Mouse (Mus musculus): Measurements from ENCODE around the gene Angel2. TPM values are rescaled to one million over a fixed set of nuclear protein-coding genes. Genes with fewer than 3 reads are reported as not detected.
"Not testable (repeated sequence)": the region's sequence is repeated elsewhere in the genome, so short reads cannot be mapped to it uniquely, and the experiment has no call there.

Gene Angel2
- polyA plus RNA-seq (2014; fragmentation: Nextera tagmentation; extraction: Ambion mirVana) = 47.9 and 53.3 TPM in 2 replicates

DNA sequence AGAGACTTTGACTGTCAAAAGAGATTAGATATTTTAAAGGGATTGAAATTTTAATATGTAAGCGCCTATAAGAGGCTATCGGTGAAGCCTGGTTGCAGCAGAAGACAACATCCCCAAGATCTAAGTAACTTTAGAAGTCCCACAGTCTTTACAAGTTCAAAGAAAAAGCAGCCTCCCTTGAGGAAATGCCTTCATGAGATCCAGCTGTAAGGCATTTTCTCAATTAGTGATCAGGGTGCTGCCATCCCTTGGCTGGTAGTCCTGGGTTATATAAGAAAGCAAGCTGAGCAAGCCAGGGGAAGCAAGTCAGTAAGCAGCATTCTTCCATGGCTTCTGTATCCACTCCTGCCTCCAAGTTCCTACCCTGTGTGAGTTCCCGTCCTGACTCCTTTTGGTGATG, at the start of gene Angel2:
Gene Angel2 (plus strand): TSS at position 301 of the 400 bp plus-strand sequence.
- not testable (repeated sequence) for H3K36me3 ChIP-seq (ENCODE audit: control insufficient read depth, insufficient read depth, low read length); H3K27me3 ChIP-seq (ENCODE audit: control insufficient read depth, insufficient read depth, low read length); H3K9me3 ChIP-seq (ENCODE audit: control insufficient read depth, low read length); H3K4me2 ChIP-seq (ENCODE audit: low read depth, low read length); H3K4me3 ChIP-seq (ENCODE audit: low read depth, low read length); ATAC-seq (ENCODE audit: low read depth); H3K9ac ChIP-seq (replicated peaks; ENCODE audit: low read depth, low read length); H3K27ac ChIP-seq (ENCODE audit: low read depth, low read length)
- H3K4me1 ChIP-seq (ENCODE audit: control insufficient read depth, insufficient read depth, low read length) = peaks cover 12% of the 10 kb centered on the region
- 90% methylated on average over 3 of the region's 3 CpGs for WGBS

GRCm38 (mm10) chr1:190875751-190876150, 49.2 kb upstream of the Angel2 start:
- H3K9ac ChIP-seq (replicated peaks; ENCODE audit: low read depth, low read length) = no peak overlapping the region
- ATAC-seq (ENCODE audit: low read depth) = no peak
- WGBS = 98% methylated on average over 6 of the region's 6 CpGs
- no peaks in the 10 kb centered on the region for H3K9me3 ChIP-seq (ENCODE audit: control insufficient read depth, low read length)
- H3K4me2 ChIP-seq (ENCODE audit: low read depth, low read length) = no peak overlapping the region
- H3K36me3 ChIP-seq (ENCODE audit: control insufficient read depth, insufficient read depth, low read length) = peaks cover 11% of the 10 kb centered on the region; the same call in 1 of the 2 replicates
- H3K4me3 ChIP-seq (ENCODE audit: low read depth, low read length) = no peak overlapping the region
- no peaks in the 10 kb centered on the region for H3K4me1 ChIP-seq (ENCODE audit: control insufficient read depth, insufficient read depth, low read length)
- no peaks in the 10 kb centered on the region for H3K27me3 ChIP-seq (ENCODE audit: control insufficient read depth, insufficient read depth, low read length)
- H3K27ac ChIP-seq (ENCODE audit: low read depth, low read length) = no peak overlapping the region

- no peak for ATAC-seq (ENCODE audit: low read depth)
- peaks cover 9% of the 10 kb centered on the region; the same call in 1 of the 2 replicates for H3K36me3 ChIP-seq (ENCODE audit: control insufficient read depth, insufficient read depth, low read length)
- H3K9ac ChIP-seq (replicated peaks; ENCODE audit: low read depth, low read length) = no peak overlapping the region
- H3K4me1 ChIP-seq (ENCODE audit: control insufficient read depth, insufficient read depth, low read length) = no peaks in the 10 kb centered on the region
- H3K9me3 ChIP-seq (ENCODE audit: control insufficient read depth, low read length) = no peaks in the 10 kb centered on the region
- H3K4me2 ChIP-seq (ENCODE audit: low read depth, low read length) = no peak overlapping the region
- H3K27ac ChIP-seq (ENCODE audit: low read depth, low read length) = no peak overlapping the region
- 90% methylated on average over 6 of the region's 6 CpGs for WGBS
- no peak overlapping the region for H3K4me3 ChIP-seq (ENCODE audit: low read depth, low read length)
- no peaks in the 10 kb centered on the region for H3K27me3 ChIP-seq (ENCODE audit: control insufficient read depth, insufficient read depth, low read length)
These were observed 44.3 kb upstream of the Angel2 start for GRCm38 (mm10) chr1:190880638-190881037.

DNA sequence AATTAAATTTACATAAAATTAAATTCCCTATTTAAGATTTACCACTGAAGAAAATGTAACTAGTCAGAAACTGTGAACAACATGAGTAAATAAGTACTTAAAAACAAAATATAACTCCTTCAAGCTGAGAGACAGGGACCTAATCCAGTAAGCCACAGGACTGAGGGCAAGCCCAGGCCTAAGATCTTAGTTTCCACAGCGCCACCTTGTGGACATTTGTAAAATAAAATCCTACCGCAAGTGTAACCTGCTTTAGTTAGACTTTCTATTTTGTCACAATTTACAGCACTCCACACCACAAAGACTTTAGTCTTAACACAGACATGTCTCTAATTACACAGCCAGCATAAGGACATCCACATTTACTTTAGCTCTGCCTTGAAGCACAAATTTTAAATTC, 43.5 kb upstream of the Angel2 start:
- no peak overlapping the region for H3K4me2 ChIP-seq (ENCODE audit: low read depth, low read length)
- no peak overlapping the region for H3K27ac ChIP-seq (ENCODE audit: low read depth, low read length)
- H3K9ac ChIP-seq (replicated peaks; ENCODE audit: low read depth, low read length) = no peak overlapping the region
- no peak overlapping the region for H3K4me3 ChIP-seq (ENCODE audit: low read depth, low read length)
- no peak for ATAC-seq (ENCODE audit: low read depth)
- H3K27me3 ChIP-seq (ENCODE audit: control insufficient read depth, insufficient read depth, low read length) = no peaks in the 10 kb centered on the region
- H3K4me1 ChIP-seq (ENCODE audit: control insufficient read depth, insufficient read depth, low read length) = no peaks in the 10 kb centered on the region
- 3% methylated on average over 2 of the region's 2 CpGs for WGBS
- H3K9me3 ChIP-seq (ENCODE audit: control insufficient read depth, low read length) = no peaks in the 10 kb centered on the region
- H3K36me3 ChIP-seq (ENCODE audit: control insufficient read depth, insufficient read depth, low read length) = peaks cover 4% of the 10 kb centered on the region; the same call in 1 of the 2 replicates

DNA sequence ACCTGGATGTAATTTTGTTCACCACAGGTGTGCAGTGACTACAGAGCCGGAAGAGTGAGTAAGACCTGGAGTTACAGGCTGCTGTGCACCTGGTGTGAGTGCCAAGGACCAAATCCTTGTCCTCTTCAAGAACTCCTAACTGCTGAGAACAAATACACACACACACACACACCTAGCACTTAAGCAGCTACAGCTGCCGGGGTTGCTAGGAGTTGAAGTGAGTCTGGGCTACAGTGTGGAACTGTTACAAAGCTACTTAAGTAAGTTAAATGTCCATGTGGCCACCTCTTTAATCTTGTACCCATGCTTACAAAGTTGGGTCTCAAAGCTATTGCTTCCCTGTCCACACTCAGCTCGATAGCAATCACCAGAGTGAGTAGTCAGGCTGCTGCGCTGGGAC, 38.9 kb upstream of the Angel2 start:
- H3K4me2 ChIP-seq (ENCODE audit: low read depth, low read length) = no peak overlapping the region
- 85% methylated on average over 4 of the region's 4 CpGs for WGBS
- H3K27ac ChIP-seq (ENCODE audit: low read depth, low read length) = no peak overlapping the region
- H3K9ac ChIP-seq (replicated peaks; ENCODE audit: low read depth, low read length) = no peak overlapping the region
- H3K36me3 ChIP-seq (ENCODE audit: control insufficient read depth, insufficient read depth, low read length) = peaks cover 11% of the 10 kb centered on the region; the same call in 1 of the 2 replicates
- no peaks in the 10 kb centered on the region for H3K9me3 ChIP-seq (ENCODE audit: control insufficient read depth, low read length)
- ATAC-seq (ENCODE audit: low read depth) = no peak
- no peaks in the 10 kb centered on the region for H3K4me1 ChIP-seq (ENCODE audit: control insufficient read depth, insufficient read depth, low read length)
- no peaks in the 10 kb centered on the region for H3K27me3 ChIP-seq (ENCODE audit: control insufficient read depth, insufficient read depth, low read length)
- no peak overlapping the region for H3K4me3 ChIP-seq (ENCODE audit: low read depth, low read length)

- no peaks in the 10 kb centered on the region for H3K27me3 ChIP-seq (ENCODE audit: control insufficient read depth, insufficient read depth, low read length)
- no peak for ATAC-seq (ENCODE audit: low read depth)
- H3K27ac ChIP-seq (ENCODE audit: low read depth, low read length) = no peak overlapping the region
- H3K9me3 ChIP-seq (ENCODE audit: control insufficient read depth, low read length) = no peaks in the 10 kb centered on the region
- H3K4me1 ChIP-seq (ENCODE audit: control insufficient read depth, insufficient read depth, low read length) = no peaks in the 10 kb centered on the region
- 96% methylated on average over 2 of the region's 2 CpGs for WGBS
- no peak overlapping the region for H3K9ac ChIP-seq (replicated peaks; ENCODE audit: low read depth, low read length)
- H3K36me3 ChIP-seq (ENCODE audit: control insufficient read depth, insufficient read depth, low read length) = peaks cover 13% of the 10 kb centered on the region
- no peak overlapping the region for H3K4me2 ChIP-seq (ENCODE audit: low read depth, low read length)
- H3K4me3 ChIP-seq (ENCODE audit: low read depth, low read length) = no peak overlapping the region
These were observed 36.9 kb upstream of the Angel2 start for GRCm38 (mm10) chr1:190888031-190888430.

DNA sequence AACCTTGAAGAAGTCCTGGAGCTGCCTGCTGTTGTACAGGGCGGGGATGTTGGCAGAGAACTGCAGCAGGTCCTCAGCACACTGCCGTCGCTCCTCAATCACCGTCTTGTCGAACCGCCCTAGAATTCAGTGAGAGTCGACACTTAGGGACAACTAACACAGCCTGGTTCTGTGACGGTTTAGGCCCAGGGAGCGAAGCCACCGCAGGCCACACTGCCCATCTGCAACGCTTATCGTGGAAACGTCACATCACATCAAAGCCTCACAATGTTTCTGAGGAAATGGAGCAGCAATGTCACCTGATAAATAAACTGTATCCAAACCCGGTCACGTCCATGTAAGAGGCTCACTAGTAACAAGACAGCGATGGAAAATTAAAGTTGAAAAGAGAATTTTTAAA, 36.3 kb upstream of the Angel2 start:
- ATAC-seq (ENCODE audit: low read depth) = no peak

DNA sequence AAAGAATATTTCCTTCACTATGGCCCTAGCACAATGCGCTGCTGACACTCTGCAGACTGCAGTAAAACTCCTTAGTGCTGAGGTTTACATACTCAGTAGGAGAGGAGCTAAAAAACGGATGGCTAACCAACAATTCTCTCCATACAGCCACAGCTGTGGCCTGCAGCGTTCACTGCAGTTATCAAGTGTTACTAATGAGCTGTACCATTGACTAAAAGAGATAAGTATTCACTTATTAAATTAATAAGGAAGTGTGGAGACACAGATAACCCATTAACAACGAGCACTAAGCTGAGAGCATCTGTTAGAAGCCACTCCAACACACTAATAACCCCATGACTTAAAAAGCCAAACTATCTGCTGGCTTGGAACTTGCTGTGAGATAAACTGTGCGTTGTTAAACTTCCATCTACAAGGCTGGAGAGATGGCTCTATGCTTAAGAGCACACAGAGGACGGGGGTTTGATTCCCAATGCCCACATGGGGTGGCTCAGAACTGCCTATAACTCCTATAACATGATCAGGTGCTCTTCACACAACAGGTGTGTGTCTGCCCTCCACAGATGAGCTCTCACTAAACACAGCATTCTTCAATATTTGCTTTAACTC, 31.2 kb upstream of the Angel2 start:
- WGBS = 80% methylated on average over 6 of the region's 6 CpGs
- H3K27ac ChIP-seq (ENCODE audit: low read depth, low read length) = no peak overlapping the region
- no peak for ATAC-seq (ENCODE audit: low read depth)
- H3K9ac ChIP-seq (replicated peaks; ENCODE audit: low read depth, low read length) = no peak overlapping the region
- H3K4me1 ChIP-seq (ENCODE audit: control insufficient read depth, insufficient read depth, low read length) = no peaks in the 10 kb centered on the region
- no peaks in the 10 kb centered on the region for H3K9me3 ChIP-seq (ENCODE audit: control insufficient read depth, low read length)
- H3K36me3 ChIP-seq (ENCODE audit: control insufficient read depth, insufficient read depth, low read length) = peaks cover 20% of the 10 kb centered on the region
- H3K4me3 ChIP-seq (ENCODE audit: low read depth, low read length) = no peak overlapping the region
- no peaks in the 10 kb centered on the region for H3K27me3 ChIP-seq (ENCODE audit: control insufficient read depth, insufficient read depth, low read length)
- no peak overlapping the region for H3K4me2 ChIP-seq (ENCODE audit: low read depth, low read length)

More for the DNA sequence above, 36.3 kb upstream of the Angel2 start:
- no peaks in the 10 kb centered on the region for H3K27me3 ChIP-seq (ENCODE audit: control insufficient read depth, insufficient read depth, low read length)
- H3K27ac ChIP-seq (ENCODE audit: low read depth, low read length) = no peak overlapping the region
- H3K4me1 ChIP-seq (ENCODE audit: control insufficient read depth, insufficient read depth, low read length) = no peaks in the 10 kb centered on the region
- no peaks in the 10 kb centered on the region for H3K9me3 ChIP-seq (ENCODE audit: control insufficient read depth, low read length)
- no peak overlapping the region for H3K4me3 ChIP-seq (ENCODE audit: low read depth, low read length)
- peaks cover 15% of the 10 kb centered on the region for H3K36me3 ChIP-seq (ENCODE audit: control insufficient read depth, insufficient read depth, low read length)
- no peak overlapping the region for H3K9ac ChIP-seq (replicated peaks; ENCODE audit: low read depth, low read length)
- 92% methylated on average over 16 of the region's 16 CpGs for WGBS
- no peak overlapping the region for H3K4me2 ChIP-seq (ENCODE audit: low read depth, low read length)

DNA sequence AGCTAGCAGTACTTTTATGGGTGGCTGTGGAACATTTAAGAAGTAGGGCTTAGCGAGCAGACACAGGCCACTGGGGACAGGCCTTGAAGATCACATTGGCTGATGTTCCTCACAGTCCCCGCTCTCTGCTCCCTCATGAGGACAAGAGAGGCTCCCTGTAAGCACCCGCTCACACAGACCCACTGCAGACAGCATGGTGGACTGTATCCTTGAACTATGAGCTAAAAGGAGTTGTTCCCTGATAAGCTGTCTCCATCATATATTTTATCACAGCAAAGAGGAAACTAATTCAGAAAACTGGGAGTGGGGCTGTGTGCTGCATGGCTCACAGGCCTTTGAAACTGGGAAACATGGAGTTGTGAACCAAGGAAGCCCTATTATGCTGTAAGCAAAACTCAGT, 26.7 kb upstream of the Angel2 start:
- Histone ChIP-seq H3K36me3 (ENCODE audit: control insufficient read depth, insufficient read depth, low read length) (0 out of 2 replicates have a peak, but pooled peaks cover 14% of the 10 kb centered on the region), H3K4me2 (ENCODE audit: low read depth, low read length) (no peak overlapping the region), H3K27me3 (ENCODE audit: control insufficient read depth, insufficient read depth, low read length) (no peaks in the 10 kb centered on the region), H3K4me3 (ENCODE audit: low read depth, low read length) (no peak overlapping the region), H3K9ac (replicated peaks; ENCODE audit: low read depth, low read length) (no peak overlapping the region), H3K4me1 (ENCODE audit: control insufficient read depth, insufficient read depth, low read length) (no peaks in the 10 kb centered on the region), H3K27ac (ENCODE audit: low read depth, low read length) (no peak overlapping the region), H3K9me3 (ENCODE audit: control insufficient read depth, low read length) (no peaks in the 10 kb centered on the region)
- 85% methylated on average over 3 of the region's 3 CpGs for WGBS
- ATAC-seq (ENCODE audit: low read depth) = no peak
